Mouse (Mus musculus): Measurements from ENCODE around the gene Pcna. TPM values are rescaled to one million over a fixed set of nuclear protein-coding genes. Genes with fewer than 3 reads are reported as not detected.

Gene Pcna
- polyA plus RNA-seq, 1 experiment from 2014 or later = 102 TPM

Other genes starting within 250 kb of the Pcna start
- 25.3 and 30.4 TPM in 2 replicates for gene Rassf2, start 223.1 kb downstream of the Pcna start, polyA plus RNA-seq (2014; fragmentation: Nextera tagmentation; extraction: Ambion mirVana)
- gene Slc23a2, start 108.2 kb downstream of the Pcna start, polyA plus RNA-seq (2014; fragmentation: Nextera tagmentation; extraction: Ambion mirVana) = 43.6 and 47.6 TPM in 2 replicates
- 44.8 and 49.8 TPM in 2 replicates for gene Tmem230, start 5.5 kb downstream of the Pcna start, polyA plus RNA-seq (2014; fragmentation: Nextera tagmentation; extraction: Ambion mirVana)
- gene Cds2, start 9.8 kb upstream of the Pcna start, polyA plus RNA-seq (2014; fragmentation: Nextera tagmentation; extraction: Ambion mirVana) = 35.5 and 52.8 TPM in 2 replicates
- 1.7 and 3.0 TPM in 2 replicates for gene Prokr2, start 132.1 kb upstream of the Pcna start, polyA plus RNA-seq (2014; fragmentation: Nextera tagmentation; extraction: Ambion mirVana)

Data from neural tube, embryonic 14.5 days (tissue).